Mouse (Mus musculus): ENCODE measurements at regions not wholly inside any gene's neighbourhood (a gene's known extent, or its start where the extent isn't known, plus 50 kb on each side); places are given as distances from the start of the nearest gene placed in this dataset.

DNA sequence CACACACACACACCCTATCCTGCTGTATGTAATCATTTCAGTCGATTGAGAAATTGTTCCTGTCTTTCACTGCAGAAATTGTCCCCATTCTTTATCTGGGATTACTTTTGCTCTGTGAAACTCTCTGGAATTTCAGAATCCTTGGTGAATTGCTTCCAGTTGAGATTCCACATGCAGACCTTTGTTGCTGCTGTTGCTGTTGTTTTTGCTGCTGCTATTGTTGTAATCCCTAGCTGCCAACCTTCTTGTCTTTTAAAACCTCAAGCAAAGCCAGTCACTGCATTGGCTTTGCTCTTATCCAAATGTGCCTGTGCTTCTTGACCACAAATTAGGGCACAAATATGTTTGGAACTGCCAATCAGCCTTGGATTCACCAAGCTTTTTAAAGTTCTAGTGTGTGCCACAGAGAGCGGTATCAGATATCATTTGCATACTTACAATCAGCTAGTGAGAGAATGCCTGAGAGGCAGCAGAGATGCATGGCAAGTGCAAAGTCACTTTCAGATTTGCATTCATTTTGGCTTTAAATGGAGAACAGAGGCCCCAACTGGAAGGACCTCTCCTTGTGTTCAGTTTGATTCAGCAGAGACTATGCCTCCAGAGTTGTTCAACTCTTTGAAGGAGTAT lies 1187.0 kb upstream of the Map3k7 start:
- Histone ChIP-seq H3K9me3 (ENCODE audit: control insufficient read depth, low read length) (no peaks in the 10 kb centered on the region), H3K4me1 (ENCODE audit: control insufficient read depth, insufficient read depth, low read length) (no peaks in the 10 kb centered on the region), H3K27ac (replicated peaks; ENCODE audit: low read depth, low read length) (no peak overlapping the region), H3K4me3 (ENCODE audit: low read depth, low read length) (no peak overlapping the region), H3K27me3 (ENCODE audit: control insufficient read depth, insufficient read depth, low read length) (no peaks in the 10 kb centered on the region), H3K4me2 (ENCODE audit: low read depth, severe bottlenecking) (no peak overlapping the region), H3K36me3 (ENCODE audit: control insufficient read depth, insufficient read depth, low read length) (no peaks in the 10 kb centered on the region), H3K9ac (ENCODE audit: low read length) (no peak overlapping the region)
- 84% methylated on average over 2 of the region's 2 CpGs for WGBS
- no peak for ATAC-seq (ENCODE audit: insufficient number of reproducible peaks, low FRiP score, low TSS enrichment, low read depth)
- no peak for DNase-seq (ENCODE audit: low spot score)

DNA sequence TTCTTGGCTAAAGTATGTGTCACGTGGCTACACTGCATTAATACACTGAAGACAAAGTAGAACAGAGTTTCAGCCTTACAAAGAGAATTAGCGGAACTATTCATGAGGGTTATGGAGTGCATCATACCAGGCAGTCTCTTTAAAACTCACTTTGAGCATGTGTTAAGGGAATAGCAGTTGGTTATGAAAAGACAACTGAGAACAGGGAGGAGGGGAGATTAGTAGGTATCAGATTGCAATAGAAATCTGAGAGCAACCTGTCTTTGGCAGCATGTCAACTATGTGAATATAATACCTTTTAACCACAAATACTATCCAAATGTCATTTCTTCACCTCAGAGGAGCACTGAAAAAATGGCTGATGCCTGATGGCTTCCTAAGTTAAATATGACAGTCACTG lies 1182.2 kb upstream of the Map3k7 start:
- H3K4me3 ChIP-seq (ENCODE audit: low read depth, low read length), result no peak overlapping the region
- no peaks in the 10 kb centered on the region for H3K4me1 ChIP-seq (ENCODE audit: control insufficient read depth, insufficient read depth, low read length)
- H3K9ac ChIP-seq (ENCODE audit: low read length), result no peak overlapping the region
- H3K27ac ChIP-seq (replicated peaks; ENCODE audit: low read depth, low read length), result no peak overlapping the region
- no peak overlapping the region for H3K4me2 ChIP-seq (ENCODE audit: low read depth, severe bottlenecking)
- no peak for DNase-seq (ENCODE audit: low spot score)
- H3K36me3 ChIP-seq (ENCODE audit: control insufficient read depth, insufficient read depth, low read length), result no peaks in the 10 kb centered on the region
- no peaks in the 10 kb centered on the region for H3K9me3 ChIP-seq (ENCODE audit: control insufficient read depth, low read length)
- 84% methylated on average over 2 of the region's 2 CpGs for WGBS
- no peak for ATAC-seq (ENCODE audit: insufficient number of reproducible peaks, low FRiP score, low TSS enrichment, low read depth)
- H3K27me3 ChIP-seq (ENCODE audit: control insufficient read depth, insufficient read depth, low read length), result no peaks in the 10 kb centered on the region

DNA sequence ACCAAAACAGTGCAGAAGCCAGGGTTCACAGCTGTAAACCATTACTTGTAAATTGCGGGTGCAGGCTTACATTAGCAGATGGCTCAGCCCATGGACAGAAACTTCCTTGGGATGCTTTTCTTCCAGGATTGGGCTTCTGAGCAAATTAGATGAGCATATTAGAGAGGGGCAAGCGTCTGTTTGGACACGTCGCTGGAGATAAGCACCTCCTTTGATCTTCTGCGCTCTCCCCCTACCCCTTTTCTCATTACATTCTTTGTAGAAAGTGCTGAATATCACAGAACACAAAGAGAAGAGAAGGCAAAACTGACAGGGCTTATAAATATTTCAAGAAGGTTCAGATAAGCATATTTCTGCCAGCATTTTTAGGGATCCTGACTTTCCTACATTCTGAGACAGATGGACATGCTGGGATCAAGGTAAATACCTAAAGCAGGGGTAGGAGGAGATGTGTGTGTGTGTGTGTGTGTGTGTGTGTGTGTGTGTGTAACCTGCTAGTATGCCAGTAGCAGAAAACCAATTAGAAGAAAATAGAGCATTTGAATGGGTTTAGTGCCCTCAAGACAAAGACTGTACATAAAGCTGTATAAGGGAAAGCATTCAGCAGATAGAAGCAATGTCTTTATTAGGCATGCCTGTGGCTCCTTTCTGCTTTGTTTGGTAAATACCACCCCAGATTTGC lies 1173.8 kb upstream of the Map3k7 start:
- DNase-seq (ENCODE audit: low spot score) (no peak), ATAC-seq (ENCODE audit: insufficient number of reproducible peaks, low FRiP score, low TSS enrichment, low read depth) (no peak)
- Histone ChIP-seq H3K27ac (replicated peaks; ENCODE audit: low read depth, low read length) (no peak overlapping the region), H3K4me3 (ENCODE audit: low read depth, low read length) (no peak overlapping the region), H3K4me1 (ENCODE audit: control insufficient read depth, insufficient read depth, low read length) (no peaks in the 10 kb centered on the region), H3K27me3 (ENCODE audit: control insufficient read depth, insufficient read depth, low read length) (no peaks in the 10 kb centered on the region), H3K4me2 (ENCODE audit: low read depth, severe bottlenecking) (no peak overlapping the region), H3K9me3 (ENCODE audit: control insufficient read depth, low read length) (no peaks in the 10 kb centered on the region), H3K9ac (ENCODE audit: low read length) (no peak overlapping the region), H3K36me3 (ENCODE audit: control insufficient read depth, insufficient read depth, low read length) (no peaks in the 10 kb centered on the region)
- WGBS, result 12% methylated on average over 5 of the region's 5 CpGs

DNA sequence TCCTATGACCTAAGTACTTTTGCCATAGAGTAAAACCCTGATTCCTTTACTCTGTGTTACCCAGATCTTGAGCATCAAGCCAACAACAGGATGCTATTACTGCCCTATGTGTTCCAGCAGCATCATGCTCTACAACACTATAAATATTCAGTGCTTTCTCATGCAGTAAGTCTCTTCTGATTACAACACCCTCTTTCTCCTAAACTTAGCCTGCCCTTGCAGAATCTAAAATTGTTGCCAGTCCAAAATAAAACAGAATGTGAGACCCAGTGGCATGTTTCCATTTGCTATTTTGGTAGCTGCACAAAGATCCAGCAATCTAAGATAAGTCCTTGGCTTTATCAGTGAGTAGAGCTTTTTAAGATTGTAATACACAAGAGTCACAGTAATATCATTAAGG lies 1154.1 kb upstream of the Map3k7 start:
- Histone ChIP-seq H3K27ac (replicated peaks; ENCODE audit: low read depth, low read length) (no peak overlapping the region), H3K4me3 (ENCODE audit: low read depth, low read length) (no peak overlapping the region), H3K9ac (ENCODE audit: low read length) (no peak overlapping the region), H3K9me3 (ENCODE audit: control insufficient read depth, low read length) (no peaks in the 10 kb centered on the region), H3K4me2 (ENCODE audit: low read depth, severe bottlenecking) (no peak overlapping the region), H3K4me1 (ENCODE audit: control insufficient read depth, insufficient read depth, low read length) (no peaks in the 10 kb centered on the region), H3K36me3 (ENCODE audit: control insufficient read depth, insufficient read depth, low read length) (no peaks in the 10 kb centered on the region), H3K27me3 (ENCODE audit: control insufficient read depth, insufficient read depth, low read length) (no peaks in the 10 kb centered on the region)
- DNase-seq (ENCODE audit: low spot score) (no peak), ATAC-seq (ENCODE audit: insufficient number of reproducible peaks, low FRiP score, low TSS enrichment, low read depth) (no peak)

DNA sequence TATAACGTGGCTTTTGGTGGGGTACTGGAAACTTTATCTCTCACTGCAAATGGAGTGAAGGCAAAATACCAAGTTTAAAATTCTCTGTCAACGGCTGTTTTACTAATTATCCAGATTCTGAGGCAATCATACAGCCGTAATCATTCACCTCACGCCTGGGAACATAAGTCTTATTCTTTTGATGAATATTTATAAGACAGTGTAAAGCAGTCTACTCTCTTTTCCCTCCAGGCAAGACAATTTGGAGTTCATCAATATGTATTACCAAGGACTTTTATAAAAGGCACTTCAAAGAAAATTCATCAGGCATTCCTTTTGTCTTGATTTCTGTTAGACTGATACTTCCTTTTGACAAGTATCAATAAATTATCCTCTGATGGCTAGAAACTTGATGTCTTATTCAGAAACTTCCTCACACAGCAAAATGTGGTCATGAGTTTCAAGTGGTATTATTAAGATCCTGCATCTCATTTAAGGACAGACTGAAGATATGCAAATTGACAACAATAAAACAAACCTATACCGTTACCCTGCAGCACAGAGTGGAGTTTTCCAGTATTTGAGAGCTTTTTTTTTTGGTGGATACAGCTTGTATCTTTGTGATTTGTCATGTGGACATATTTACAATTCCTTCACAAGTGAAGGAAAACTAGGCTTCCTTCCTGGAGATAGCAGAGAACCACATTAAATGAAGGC lies 1108.4 kb upstream of the Map3k7 start:
- H3K4me3 ChIP-seq (ENCODE audit: low read depth, low read length), result no peak overlapping the region
- H3K27me3 ChIP-seq (ENCODE audit: control insufficient read depth, insufficient read depth, low read length), result no peaks in the 10 kb centered on the region
- H3K36me3 ChIP-seq (ENCODE audit: control insufficient read depth, insufficient read depth, low read length), result no peaks in the 10 kb centered on the region
- H3K9ac ChIP-seq (ENCODE audit: low read length), result no peak overlapping the region
- ATAC-seq (ENCODE audit: insufficient number of reproducible peaks, low FRiP score, low TSS enrichment, low read depth), result no peak
- H3K4me1 ChIP-seq (ENCODE audit: control insufficient read depth, insufficient read depth, low read length), result no peaks in the 10 kb centered on the region
- H3K4me2 ChIP-seq (ENCODE audit: low read depth, severe bottlenecking), result no peak overlapping the region
- no peak overlapping the region for H3K27ac ChIP-seq (replicated peaks; ENCODE audit: low read depth, low read length)
- WGBS, result 62% methylated on average over 5 of the region's 5 CpGs
- no peak for DNase-seq (ENCODE audit: low spot score)
- H3K9me3 ChIP-seq (ENCODE audit: control insufficient read depth, low read length), result no peaks in the 10 kb centered on the region

DNA sequence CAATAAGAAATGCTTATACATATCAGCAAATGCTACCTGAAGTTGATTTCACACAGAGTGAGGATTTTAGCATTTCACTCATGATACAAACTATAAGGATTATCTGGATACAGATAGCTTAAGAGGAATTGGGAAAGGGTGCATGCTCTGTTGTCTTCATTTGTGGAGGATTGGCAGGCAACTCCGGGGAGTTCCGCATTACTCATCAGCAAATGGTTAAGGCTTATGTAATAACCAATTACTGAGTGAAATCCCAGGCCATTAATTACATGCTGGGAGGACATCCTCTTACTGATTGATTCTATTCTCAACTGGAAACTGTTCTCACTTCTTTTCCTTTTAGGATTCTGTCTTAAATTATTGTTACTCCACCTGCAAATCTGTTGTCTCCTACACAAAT lies 1058.9 kb upstream of the Map3k7 start:
- Histone ChIP-seq H3K9ac (ENCODE audit: low read length) (no peak overlapping the region), H3K36me3 (ENCODE audit: control insufficient read depth, insufficient read depth, low read length) (no peaks in the 10 kb centered on the region), H3K27ac (replicated peaks; ENCODE audit: low read depth, low read length) (no peak overlapping the region), H3K4me1 (ENCODE audit: control insufficient read depth, insufficient read depth, low read length) (no peaks in the 10 kb centered on the region), H3K9me3 (ENCODE audit: control insufficient read depth, low read length) (no peaks in the 10 kb centered on the region), H3K4me2 (ENCODE audit: low read depth, severe bottlenecking) (no peak overlapping the region), H3K27me3 (ENCODE audit: control insufficient read depth, insufficient read depth, low read length) (no peaks in the 10 kb centered on the region), H3K4me3 (ENCODE audit: low read depth, low read length) (no peak overlapping the region)
- ATAC-seq (ENCODE audit: insufficient number of reproducible peaks, low FRiP score, low TSS enrichment, low read depth) (no peak), DNase-seq (ENCODE audit: low spot score) (no peak)
- WGBS, result 79% methylated on average over 2 of the region's 2 CpGs

DNA sequence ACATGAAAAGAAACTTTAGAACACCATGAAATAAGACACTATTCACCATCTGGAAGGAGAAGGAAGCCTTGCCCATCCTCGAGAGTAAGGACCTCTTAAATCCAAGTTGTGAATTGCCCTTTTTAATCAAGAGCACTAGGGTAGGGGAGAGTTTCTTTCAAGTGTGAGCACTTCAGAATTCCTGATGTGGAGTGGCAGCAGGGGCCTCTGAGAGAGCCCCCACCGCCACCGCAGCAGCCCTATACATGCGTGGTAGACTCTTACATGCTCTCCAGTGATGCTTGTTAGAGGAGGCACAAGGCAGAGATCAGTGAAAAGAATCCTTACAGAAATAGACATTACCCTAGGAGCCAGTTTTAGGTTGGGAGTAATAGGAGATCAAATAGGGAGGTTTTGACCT lies 1041.0 kb upstream of the Map3k7 start:
- WGBS, result 82% methylated on average over 4 of the region's 4 CpGs
- ATAC-seq (ENCODE audit: insufficient number of reproducible peaks, low FRiP score, low TSS enrichment, low read depth) (no peak), DNase-seq (ENCODE audit: low spot score) (no peak)
- H3K27ac ChIP-seq (replicated peaks; ENCODE audit: low read depth, low read length), result no peak overlapping the region
- H3K27me3 ChIP-seq (ENCODE audit: control insufficient read depth, insufficient read depth, low read length), result no peaks in the 10 kb centered on the region
- no peak overlapping the region for H3K9ac ChIP-seq (ENCODE audit: low read length)
- H3K36me3 ChIP-seq (ENCODE audit: control insufficient read depth, insufficient read depth, low read length), result no peaks in the 10 kb centered on the region
- no peaks in the 10 kb centered on the region for H3K9me3 ChIP-seq (ENCODE audit: control insufficient read depth, low read length)
- H3K4me1 ChIP-seq (ENCODE audit: control insufficient read depth, insufficient read depth, low read length), result no peaks in the 10 kb centered on the region
- H3K4me3 ChIP-seq (ENCODE audit: low read depth, low read length), result no peak overlapping the region
- no peak overlapping the region for H3K4me2 ChIP-seq (ENCODE audit: low read depth, severe bottlenecking)

DNA sequence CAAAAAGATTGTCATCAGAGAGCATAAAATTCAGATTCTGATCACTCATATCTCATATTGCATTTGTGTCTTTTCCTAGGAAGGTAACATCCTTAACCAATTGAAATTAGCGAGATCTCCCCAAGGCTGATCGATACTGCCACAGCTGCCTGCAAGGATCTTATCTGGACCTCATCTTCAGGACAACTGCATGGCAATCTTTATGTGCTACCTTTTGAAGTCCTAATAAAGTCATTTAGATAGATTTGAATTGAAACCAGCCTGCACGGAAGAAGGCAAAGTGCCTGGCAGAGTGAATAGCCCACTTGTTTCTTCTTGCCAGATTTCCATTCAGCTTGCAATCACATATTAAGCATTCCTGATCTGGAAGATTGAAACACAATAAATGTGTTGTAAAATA lies 1031.5 kb upstream of the Map3k7 start:
- ATAC-seq (ENCODE audit: insufficient number of reproducible peaks, low FRiP score, low TSS enrichment, low read depth) (no peak), DNase-seq (ENCODE audit: low spot score) (no peak)
- H3K36me3 ChIP-seq (ENCODE audit: control insufficient read depth, insufficient read depth, low read length), result no peaks in the 10 kb centered on the region
- 47% methylated on average over 3 of the region's 3 CpGs for WGBS
- no peak overlapping the region for H3K4me2 ChIP-seq (ENCODE audit: low read depth, severe bottlenecking)
- no peak overlapping the region for H3K9ac ChIP-seq (ENCODE audit: low read length)
- H3K9me3 ChIP-seq (ENCODE audit: control insufficient read depth, low read length), result no peaks in the 10 kb centered on the region
- no peak overlapping the region for H3K4me3 ChIP-seq (ENCODE audit: low read depth, low read length)
- H3K4me1 ChIP-seq (ENCODE audit: control insufficient read depth, insufficient read depth, low read length), result no peaks in the 10 kb centered on the region
- H3K27me3 ChIP-seq (ENCODE audit: control insufficient read depth, insufficient read depth, low read length), result no peaks in the 10 kb centered on the region
- no peak overlapping the region for H3K27ac ChIP-seq (replicated peaks; ENCODE audit: low read depth, low read length)

Measured in limb, embryonic 11.5 days (tissue).